Mouse (Mus musculus) cerebellum, adult 18-20 months (tissue): Measurements from ENCODE around the gene Rplp2.
A peak's percentile ranks its signal among the peaks of the same experiment; 100 is the strongest.
"Not testable (repeated sequence)": the region's sequence is repeated elsewhere in the genome, so short reads cannot be mapped to it uniquely, and the experiment has no call there.

Source experiments
- DNase-seq, 2 experiments: peaks; one replicate each; pipeline ENCODE4 v3.0.0; 2021

Gene Rplp2

GRCm38 (mm10) chr7:141431434-141432185 lies 15.6 kb upstream of the Rplp2 start:
- no peak for DNase-seq

- DNase-seq: peak; percentile 58 to 68
Measured at GRCm38 (mm10) chr7:141432186-141432611, 15.0 kb upstream of the Rplp2 start.

GRCm38 (mm10) chr7:141432741-141433516 lies 14.2 kb upstream of the Rplp2 start:
- DNase-seq: peak; percentile 93 to 97

- DNase-seq: peak; percentile 49 to 62
Measured at GRCm38 (mm10) chr7:141433517-141434400, 13.4 kb upstream of the Rplp2 start.

- peak; percentile 85 to 89 for DNase-seq
Measured at GRCm38 (mm10) chr7:141434464-141434863, 12.7 kb upstream of the Rplp2 start.

- peak; percentile 79 to 82 for DNase-seq
Measured at GRCm38 (mm10) chr7:141435129-141435855, 11.9 kb upstream of the Rplp2 start.

GRCm38 (mm10) chr7:141435856-141436522 lies 11.2 kb upstream of the Rplp2 start:
- DNase-seq: peak in 1 of 2 experiments; percentile 43

GRCm38 (mm10) chr7:141436523-141436892 lies 10.7 kb upstream of the Rplp2 start:
- DNase-seq: peak in 1 of 2 experiments; percentile 27

GRCm38 (mm10) chr7:141437178-141438120 lies 9.7 kb upstream of the Rplp2 start, which contains the start of gene Slc25a22:
Gene Slc25a22 (minus strand): TSS chr7:141437892.
- DNase-seq: peak; percentile 83 to 92

GRCm38 (mm10) chr7:141438201-141438968 lies 8.8 kb upstream of the Rplp2 start:
- DNase-seq: peak; percentile 88 to 89

- peak in 1 of 2 experiments; percentile 37 for DNase-seq
Measured at GRCm38 (mm10) chr7:141439140-141439679, 8.0 kb upstream of the Rplp2 start.

GRCm38 (mm10) chr7:141439811-141440210 lies 7.4 kb upstream of the Rplp2 start:
- peak in 1 of 2 experiments; percentile 29 for DNase-seq

- DNase-seq: peak; percentile 73 to 75
Measured at GRCm38 (mm10) chr7:141440613-141441012, 6.6 kb upstream of the Rplp2 start.

- DNase-seq: no peak
Measured at GRCm38 (mm10) chr7:141441460-141441859, 5.7 kb upstream of the Rplp2 start.

- no peak for DNase-seq
Measured at GRCm38 (mm10) chr7:141442199-141442598, 5.0 kb upstream of the Rplp2 start.

GRCm38 (mm10) chr7:141443081-141443821 lies 3.9 kb upstream of the Rplp2 start:
- DNase-seq: no peak

- peak; percentile 27 to 38 for DNase-seq
Measured at GRCm38 (mm10) chr7:141443828-141444237, 3.3 kb upstream of the Rplp2 start, which contains the start of gene Pidd1. Gene Pidd1 (minus strand): TSS chr7:141444025.

- not testable (repeated sequence) for DNase-seq
Measured at GRCm38 (mm10) chr7:141446374-141446773, 796 bp upstream of the Rplp2 start.
